Mouse (Mus musculus): Measurements from ENCODE around the gene Zfp882. TPM values are rescaled to one million over a fixed set of nuclear protein-coding genes. Genes with fewer than 3 reads are reported as not detected.
"Not testable (repeated sequence)": the region's sequence is repeated elsewhere in the genome, so short reads cannot be mapped to it uniquely, and the experiment has no call there.

The Zfp882 gene
- total RNA-seq (2021): 10 to 100 TPM; 15.7 to 17.0 TPM

DNA sequence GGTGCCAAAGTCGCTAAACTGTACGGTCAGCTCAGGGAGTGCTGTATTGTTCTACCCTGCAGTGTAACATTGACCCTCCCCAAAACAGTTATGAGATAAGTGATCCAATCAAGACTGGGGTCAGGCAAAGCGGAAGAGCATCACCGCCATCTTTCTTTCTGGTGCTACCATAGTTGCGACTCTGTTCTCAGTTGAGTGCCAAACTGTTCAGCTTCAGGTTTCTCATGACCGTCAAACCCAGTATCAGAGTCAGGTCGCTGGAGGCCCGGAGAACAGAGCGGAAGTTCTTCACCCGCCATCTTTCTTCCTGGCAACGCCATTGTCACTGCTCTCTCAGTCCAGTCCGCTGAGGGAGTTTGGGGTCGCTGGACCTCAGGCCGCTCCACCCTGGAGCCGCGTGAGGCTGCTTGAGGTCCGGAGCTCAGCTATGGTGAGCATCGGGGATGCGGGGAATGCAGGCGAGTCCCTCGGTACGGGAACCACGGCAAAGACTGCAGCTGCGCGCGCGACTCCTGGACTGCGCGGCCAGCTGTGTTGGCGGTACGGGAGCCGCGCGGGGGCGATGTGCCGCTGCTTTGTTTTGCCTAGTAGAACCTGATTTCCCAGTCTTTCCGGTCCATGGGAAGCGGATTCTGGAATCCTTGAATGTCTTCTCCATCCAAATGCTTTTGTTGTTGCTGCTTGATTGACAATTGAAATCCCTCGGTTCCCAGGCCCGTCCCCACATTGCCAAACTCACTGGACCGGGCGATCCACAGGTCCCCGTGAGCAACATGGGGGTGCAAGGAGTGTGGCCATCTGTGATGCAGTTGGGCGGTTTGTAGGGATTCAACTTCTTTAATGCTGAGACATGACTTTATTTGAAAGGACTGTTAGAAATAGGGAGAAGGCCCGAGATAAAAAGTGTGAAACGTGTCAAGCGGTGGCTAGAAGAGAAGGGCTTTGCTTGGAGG is at the start of gene Zfp882, which contains the start of gene Zfp617:
Gene Zfp882, plus strand, starts transcription at position 300 of the 953 bp plus-strand sequence.
Gene Zfp617, plus strand, starts transcription at position 327 of the 953 bp plus-strand sequence.
- peak; percentile 88 to 89 for DNase-seq

DNA sequence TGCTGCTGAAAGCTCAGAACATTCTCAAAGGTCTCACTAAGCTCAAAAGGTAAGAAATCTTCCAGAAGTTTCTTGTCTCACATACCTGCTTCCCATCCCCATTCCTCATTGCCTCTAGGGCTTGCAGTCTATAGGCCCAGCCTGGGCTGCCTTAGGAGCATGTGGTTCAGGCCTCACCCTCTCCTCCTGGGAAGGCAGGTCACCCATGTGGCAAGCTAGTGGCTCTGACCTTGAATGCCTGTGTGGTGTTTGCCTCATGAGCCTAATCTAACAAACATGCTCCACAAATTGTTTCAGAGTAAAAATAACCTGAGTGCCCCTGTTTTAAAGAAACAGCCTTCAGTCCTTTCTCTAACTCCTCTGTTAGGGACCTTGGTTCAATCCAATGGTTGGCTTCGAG is 46.9 kb upstream of the Zfp882 start:
- DNase-seq: not testable (repeated sequence)

GRCm38 (mm10) chr8:71862038-71862437 is 46.4 kb upstream of the Zfp882 start:
- DNase-seq: not testable (repeated sequence)

GRCm38 (mm10) chr8:71881618-71882274 is 26.7 kb upstream of the Zfp882 start, which contains the start of gene Zfp709:
Gene Zfp709 (plus strand): TSS chr8:71882019.
- peak; percentile 73 to 74 for DNase-seq

DNA sequence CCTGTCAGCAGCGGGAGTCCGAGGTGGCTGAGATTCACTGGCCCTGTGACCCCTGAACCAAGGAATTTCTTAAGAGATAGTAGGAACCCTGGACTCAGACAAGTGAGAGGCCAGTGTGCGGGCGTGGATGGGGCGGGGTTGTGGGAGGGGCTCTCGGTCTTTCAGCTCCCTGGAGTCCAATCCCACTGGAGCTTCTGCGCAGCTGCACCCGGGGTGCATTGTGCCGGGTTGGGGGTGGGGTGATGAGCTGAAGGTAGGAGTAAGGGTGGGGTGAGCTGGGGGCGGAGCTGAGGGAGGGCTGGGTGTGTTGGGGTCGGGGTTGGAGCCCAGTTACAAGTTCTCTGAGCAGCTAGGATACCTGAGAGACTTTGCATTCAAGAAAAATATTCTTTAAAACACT is 7.7 kb upstream of the Zfp882 start:
- not testable (repeated sequence) for DNase-seq

- not testable (repeated sequence) for DNase-seq
Measured at GRCm38 (mm10) chr8:71903084-71903483, 5.3 kb upstream of the Zfp882 start.

GRCm38 (mm10) chr8:71906809-71907208 is 1.6 kb upstream of the Zfp882 start:
- no peak for DNase-seq

- no peak for DNase-seq
Measured at GRCm38 (mm10) chr8:71907798-71908257, 580 bp upstream of the Zfp882 start.

DNA sequence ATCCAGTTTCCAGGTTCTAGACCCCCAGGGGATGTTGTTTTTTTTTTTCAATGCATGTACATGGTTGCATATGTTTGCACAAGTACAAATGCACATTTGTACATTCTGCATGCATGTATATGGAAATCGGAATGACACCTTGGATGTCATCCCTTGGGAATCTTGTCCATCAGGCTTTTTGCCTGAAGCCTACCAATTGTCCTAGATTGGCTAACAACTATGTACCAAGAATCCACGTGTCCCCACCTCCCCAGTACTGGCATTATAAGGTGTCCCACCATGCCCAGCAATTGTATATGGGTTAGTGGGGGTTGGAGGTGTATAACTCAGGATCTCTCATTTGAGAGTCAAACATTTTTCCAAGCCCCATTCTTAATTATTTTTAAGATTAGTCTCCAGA is 3.9 kb downstream of the Zfp882 start:
- no peak for DNase-seq

- peak; percentile 94 to 95 for DNase-seq
Measured at GRCm38 (mm10) chr8:71922567-71923401, 14.4 kb downstream of the Zfp882 start.

DNA sequence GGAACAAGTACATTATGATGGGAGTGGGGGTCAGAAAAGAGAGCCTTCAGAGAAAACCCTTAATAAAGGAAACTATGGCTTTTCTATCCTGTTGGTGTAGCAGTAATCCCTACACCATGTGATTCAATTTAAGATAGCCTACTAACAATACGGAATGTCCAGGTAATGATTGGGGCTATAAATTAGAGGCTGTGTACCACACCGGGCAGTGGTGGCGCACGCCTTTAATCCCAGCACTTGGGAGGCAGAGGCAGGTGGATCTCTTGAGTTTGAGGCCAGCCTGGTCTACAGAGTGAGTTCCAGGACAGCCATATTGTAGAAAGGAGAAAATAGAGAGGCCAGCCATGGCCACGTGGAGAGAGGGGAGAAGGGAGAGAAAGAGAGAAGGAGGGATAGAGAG is 17.4 kb downstream of the Zfp882 start:
- DNase-seq: no peak

GRCm38 (mm10) chr8:71926551-71926950 is 18.1 kb downstream of the Zfp882 start:
- DNase-seq: no peak

DNA sequence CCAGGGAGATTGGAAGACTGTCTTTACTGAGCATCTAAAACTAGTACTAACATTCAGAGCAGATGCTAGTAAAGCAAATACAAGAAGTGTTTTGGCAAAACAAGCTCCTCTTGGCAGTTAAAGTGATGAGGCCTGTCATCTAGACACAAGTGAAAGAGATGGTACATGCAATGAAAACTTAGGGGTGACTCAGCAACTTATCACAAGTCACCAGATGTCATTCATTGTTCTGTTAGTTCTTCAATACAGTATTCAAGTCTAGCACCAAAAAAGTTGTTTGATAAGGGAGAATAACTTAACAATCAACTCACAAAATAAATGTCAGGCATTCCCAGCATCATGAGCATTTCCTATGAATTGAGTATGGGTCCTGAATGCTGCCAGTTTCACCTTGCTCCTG is 19.4 kb downstream of the Zfp882 start:
- no peak for DNase-seq

- not testable (repeated sequence) for DNase-seq
Measured at GRCm38 (mm10) chr8:71938037-71938436, 29.6 kb downstream of the Zfp882 start.

- DNase-seq: no peak
Measured at GRCm38 (mm10) chr8:71940293-71941208, 32.1 kb downstream of the Zfp882 start.

- no peak for DNase-seq
Measured at GRCm38 (mm10) chr8:71941776-71942175, 33.4 kb downstream of the Zfp882 start.

DNA sequence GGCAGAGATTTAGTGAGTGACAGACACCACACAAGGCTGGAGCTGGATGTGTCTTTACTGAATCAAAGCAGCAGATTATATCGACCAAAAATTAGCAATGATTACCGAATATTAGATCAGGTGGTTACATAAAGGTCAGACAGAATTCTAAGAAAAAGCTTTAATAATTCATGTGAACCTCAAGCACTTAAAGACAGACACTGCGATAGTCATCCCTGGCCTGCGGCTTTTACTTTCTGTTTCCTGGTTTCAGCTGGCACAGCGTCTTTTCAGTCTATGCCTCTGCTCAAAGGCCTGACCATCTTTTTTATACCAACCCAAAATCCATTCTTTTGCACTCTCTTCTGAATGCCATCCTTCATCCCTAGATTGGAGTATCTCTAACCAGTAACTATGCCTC is 40.2 kb downstream of the Zfp882 start:
- no peak for DNase-seq

DNA sequence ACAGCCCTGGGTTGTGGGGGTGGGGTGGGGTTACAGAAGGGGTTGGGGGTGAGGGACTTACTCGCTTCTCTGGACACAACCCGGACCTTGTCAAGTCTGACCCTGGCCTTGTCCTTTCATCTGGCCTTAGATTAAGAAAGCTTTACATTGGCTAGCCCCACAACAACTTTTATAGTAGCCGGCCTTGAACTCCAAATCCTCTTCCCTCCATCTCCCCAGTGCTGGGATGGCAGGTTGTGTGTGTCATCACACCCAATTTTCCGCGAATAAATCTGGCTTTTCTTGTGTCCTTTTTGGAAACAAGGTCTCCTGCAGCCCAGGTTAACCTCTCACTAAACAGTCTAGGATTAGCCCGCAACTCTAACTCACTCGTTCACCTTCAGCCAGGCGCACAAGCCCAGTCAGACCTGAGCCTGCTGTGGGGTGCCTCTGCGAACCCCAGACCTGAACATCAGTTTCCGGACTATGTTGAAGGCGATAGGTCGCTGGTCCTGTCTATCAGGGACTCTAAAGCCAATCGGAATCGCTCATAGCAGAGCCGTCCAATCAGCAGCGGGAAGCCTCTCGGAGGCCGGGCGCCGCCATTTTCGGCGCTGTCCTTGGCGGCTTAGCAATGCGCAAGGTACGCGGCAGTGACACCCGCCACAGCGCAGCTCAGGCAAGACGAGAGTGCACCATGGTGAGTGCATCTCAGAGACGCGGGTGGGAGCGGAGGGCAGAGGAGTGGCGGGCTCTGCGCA is 42.2 kb downstream of the Zfp882 start, which contains the start of gene Zfp961:
Gene Zfp961, plus strand, starts transcription at position 557 of the 740 bp plus-strand sequence.
- peak; percentile 96 for DNase-seq

GRCm38 (mm10) chr8:71951436-71952161 is 43.2 kb downstream of the Zfp882 start:
- DNase-seq: peak; percentile 4 to 11

DNA sequence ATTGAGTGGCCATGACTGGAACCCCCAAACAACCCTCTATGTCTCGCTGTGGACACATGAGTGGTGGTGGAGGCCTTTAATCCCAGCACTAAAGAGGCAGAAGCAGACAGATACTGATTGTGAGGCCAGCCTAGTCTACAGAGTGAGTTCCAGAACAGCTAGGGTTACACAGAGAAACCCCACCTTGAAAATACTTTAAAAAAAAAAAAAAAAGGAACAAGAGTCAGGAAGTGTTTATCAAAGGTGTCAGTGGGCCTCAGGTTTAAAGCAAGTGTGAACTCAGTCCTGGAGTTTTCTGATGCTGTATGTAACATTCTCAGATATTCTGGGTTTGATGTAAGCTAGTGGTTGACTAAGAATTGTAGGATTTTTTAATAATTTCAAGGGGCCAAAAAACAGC is 44.1 kb downstream of the Zfp882 start:
- DNase-seq: no peak

Data from layer of hippocampus, postnatal 36 days (tissue).